Mouse (Mus musculus): ENCODE data around the gene Arhgap45.
A peak's percentile ranks its signal among the peaks of the same experiment; 100 is the strongest.
"Not testable (repeated sequence)": the region's sequence is repeated elsewhere in the genome, so short reads cannot be mapped to it uniquely, and the experiment has no call there.

The Arhgap45 gene

DNA sequence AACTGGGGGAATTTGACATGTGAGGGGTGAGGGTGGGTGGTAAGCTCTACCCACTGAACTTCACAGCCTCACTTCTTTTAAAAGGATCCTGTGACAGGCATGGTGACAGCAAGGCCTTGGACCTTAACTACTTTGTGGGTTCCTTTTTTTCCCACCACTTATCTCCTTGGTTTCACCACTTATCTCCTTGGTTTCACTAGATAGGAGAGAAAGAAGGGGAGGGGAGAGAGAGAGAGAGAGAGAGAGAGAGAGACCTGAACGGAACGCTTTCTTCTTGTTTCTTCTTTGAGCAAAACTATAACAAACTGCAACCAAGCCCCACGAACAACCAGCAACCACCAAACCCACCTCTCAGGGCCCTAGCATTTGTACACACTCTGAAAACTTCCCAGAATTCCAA lies 32.4 kb downstream of the Arhgap45 start:
- Histone ChIP-seq H3K27me3 (ENCODE audit: insufficient read depth, low read length) (no peaks in the 10 kb centered on the region), H3K36me3 (ENCODE audit: insufficient read depth, low read length) (peaks cover 8% of the 10 kb centered on the region; the same call in 1 of the 2 replicates), H3K4me1 (replicated peaks; ENCODE audit: low read depth, low read length) (peaks cover 81% of the 10 kb centered on the region), H3K4me3 (replicated peaks; ENCODE audit: low read length) (peak overlapping the region; percentile 77), H3K9me3 (ENCODE audit: low read length) (no peaks in the 10 kb centered on the region)
- TF ChIP-seq POU5F1 (IDR thresholded peaks at IDR 0.05; ENCODE audit: borderline replicate concordance, low read length): no peak
- no peak for TF ChIP-seq NANOG (IDR thresholded peaks at IDR 0.05; ENCODE audit: borderline replicate concordance, low read length)
- TF ChIP-seq CTCF (conservative IDR thresholded peaks at IDR 0.05; ENCODE audit: low read length): no peak

DNA sequence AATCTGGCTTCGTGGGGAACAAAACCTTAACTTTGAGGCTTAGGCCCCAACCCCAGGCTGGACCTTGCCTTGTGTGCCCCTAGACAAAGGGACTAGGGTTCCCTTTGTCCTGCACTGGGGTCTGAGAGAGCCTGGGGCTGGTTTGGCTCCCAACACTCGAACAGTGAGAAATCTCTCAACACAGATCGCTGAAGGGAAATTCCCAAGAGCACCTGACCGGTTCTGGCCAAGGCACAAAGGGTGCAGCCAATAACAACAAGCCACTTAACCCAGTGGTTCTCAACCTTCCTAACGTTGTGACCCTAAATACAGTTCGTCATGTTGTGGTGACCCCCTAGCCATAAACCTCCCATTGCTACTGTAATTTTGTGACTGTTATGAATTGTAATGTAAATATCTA lies 33.8 kb downstream of the Arhgap45 start:
- H3K9me3 ChIP-seq (ENCODE audit: low read length): no peaks in the 10 kb centered on the region
- TF ChIP-seq NANOG (IDR thresholded peaks at IDR 0.05; ENCODE audit: borderline replicate concordance, low read length) (no peak), POU5F1 (IDR thresholded peaks at IDR 0.05; ENCODE audit: borderline replicate concordance, low read length) (no peak), CTCF (conservative IDR thresholded peaks at IDR 0.05; ENCODE audit: low read length) (no peak)
- H3K27me3 ChIP-seq (ENCODE audit: insufficient read depth, low read length): no peaks in the 10 kb centered on the region
- peaks cover 82% of the 10 kb centered on the region for H3K4me1 ChIP-seq (replicated peaks; ENCODE audit: low read depth, low read length)
- peaks cover 20% of the 10 kb centered on the region for H3K36me3 ChIP-seq (ENCODE audit: insufficient read depth, low read length)
- peak overlapping the region; percentile 77 for H3K4me3 ChIP-seq (replicated peaks; ENCODE audit: low read length)

DNA sequence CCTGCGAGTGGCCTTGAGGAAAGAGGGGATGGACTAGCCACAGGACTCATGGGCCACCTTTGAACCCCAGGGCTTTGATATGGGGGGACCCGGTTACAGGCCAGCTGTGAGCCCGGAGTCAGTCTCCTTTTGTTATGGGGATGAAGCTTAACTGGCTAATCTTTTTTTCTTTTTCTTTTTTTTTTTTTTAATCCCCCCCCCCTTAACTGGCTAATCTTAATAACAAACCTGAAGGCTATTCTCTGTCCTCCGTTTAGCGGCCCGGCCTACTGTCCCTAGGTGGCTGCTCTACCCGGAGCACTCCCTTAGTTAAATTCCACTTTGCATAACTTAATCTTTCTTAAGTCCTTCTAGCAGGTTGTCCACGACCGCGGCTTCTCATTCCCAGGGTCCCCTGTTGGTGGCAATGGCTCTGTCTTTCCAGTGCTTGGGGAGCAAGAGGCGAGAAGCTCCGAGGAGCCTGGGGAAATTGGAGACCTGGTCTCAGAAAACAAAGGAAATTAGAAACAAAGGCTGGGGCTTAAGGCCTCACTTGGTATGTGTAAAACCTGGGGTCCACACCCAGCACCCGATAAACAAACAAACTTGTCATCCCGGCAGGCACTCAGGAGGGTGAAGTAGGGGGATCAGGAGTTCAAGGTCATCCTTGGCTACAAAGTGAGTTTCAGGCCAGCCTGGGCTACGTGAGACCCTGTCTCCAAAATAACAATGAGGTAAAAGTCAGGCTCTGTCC lies 34.6 kb downstream of the Arhgap45 start:
- Histone ChIP-seq H3K36me3 (ENCODE audit: insufficient read depth, low read length) (peaks cover 28% of the 10 kb centered on the region), H3K27me3 (ENCODE audit: insufficient read depth, low read length) (no peaks in the 10 kb centered on the region), H3K4me3 (replicated peaks; ENCODE audit: low read length) (peak overlapping the region; percentile 77), H3K4me1 (replicated peaks; ENCODE audit: low read depth, low read length) (peaks cover 82% of the 10 kb centered on the region), H3K9me3 (ENCODE audit: low read length) (no peaks in the 10 kb centered on the region)
- peak; percentile 64 for TF ChIP-seq NANOG (IDR thresholded peaks at IDR 0.05; ENCODE audit: borderline replicate concordance, low read length)
- peak; percentile 53; the same call in 1 of the 2 replicates for TF ChIP-seq POU5F1 (IDR thresholded peaks at IDR 0.05; ENCODE audit: borderline replicate concordance, low read length)
- no peak for TF ChIP-seq CTCF (conservative IDR thresholded peaks at IDR 0.05; ENCODE audit: low read length)

DNA sequence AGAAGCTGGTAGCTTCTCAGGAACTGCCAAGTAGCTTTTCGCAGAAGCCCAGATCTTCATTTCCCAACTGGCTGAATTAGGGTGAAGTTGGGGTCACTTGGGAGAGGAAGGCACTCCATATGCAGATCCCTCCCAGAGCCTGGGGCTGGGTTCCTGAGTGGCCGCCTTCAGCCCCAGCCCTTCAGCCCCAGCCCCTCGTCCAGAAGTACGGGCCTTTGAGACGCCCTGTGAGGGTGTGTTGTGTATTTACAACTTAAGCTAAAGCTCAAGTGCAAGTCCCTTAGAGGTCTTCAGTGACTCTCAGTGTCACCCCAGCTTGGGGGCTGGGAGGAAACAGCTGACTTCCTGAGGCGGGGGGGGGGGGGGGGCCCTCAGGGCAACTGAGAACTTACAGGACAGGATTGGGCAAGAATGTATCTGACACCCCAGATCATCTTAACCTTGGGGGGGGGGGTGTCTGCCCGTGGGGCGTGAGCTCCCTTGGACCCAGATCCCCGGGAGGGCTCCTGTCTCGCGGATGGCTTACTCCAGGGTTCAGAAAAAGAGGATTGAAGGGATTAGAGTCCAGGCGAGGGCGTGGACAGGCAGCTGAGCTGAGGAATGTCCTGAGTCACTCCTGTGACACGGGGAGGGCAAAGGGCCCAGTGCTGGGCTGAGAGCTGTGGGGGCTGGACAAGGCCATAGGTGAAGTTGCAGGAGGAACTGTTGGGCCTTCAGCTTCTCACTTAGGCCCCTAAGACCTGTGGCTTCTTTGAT lies 35.3 kb downstream of the Arhgap45 start:
- H3K27me3 ChIP-seq (ENCODE audit: insufficient read depth, low read length): no peaks in the 10 kb centered on the region
- TF ChIP-seq NANOG (IDR thresholded peaks at IDR 0.05; ENCODE audit: borderline replicate concordance, low read length) (no peak), CTCF (conservative IDR thresholded peaks at IDR 0.05; ENCODE audit: low read length) (no peak), POU5F1 (IDR thresholded peaks at IDR 0.05; ENCODE audit: borderline replicate concordance, low read length) (no peak)
- H3K4me1 ChIP-seq (replicated peaks; ENCODE audit: low read depth, low read length): peaks cover 81% of the 10 kb centered on the region
- peaks cover 36% of the 10 kb centered on the region for H3K36me3 ChIP-seq (ENCODE audit: insufficient read depth, low read length)
- H3K4me3 ChIP-seq (replicated peaks; ENCODE audit: low read length): peak overlapping the region; percentile 77
- H3K9me3 ChIP-seq (ENCODE audit: low read length): no peaks in the 10 kb centered on the region

DNA sequence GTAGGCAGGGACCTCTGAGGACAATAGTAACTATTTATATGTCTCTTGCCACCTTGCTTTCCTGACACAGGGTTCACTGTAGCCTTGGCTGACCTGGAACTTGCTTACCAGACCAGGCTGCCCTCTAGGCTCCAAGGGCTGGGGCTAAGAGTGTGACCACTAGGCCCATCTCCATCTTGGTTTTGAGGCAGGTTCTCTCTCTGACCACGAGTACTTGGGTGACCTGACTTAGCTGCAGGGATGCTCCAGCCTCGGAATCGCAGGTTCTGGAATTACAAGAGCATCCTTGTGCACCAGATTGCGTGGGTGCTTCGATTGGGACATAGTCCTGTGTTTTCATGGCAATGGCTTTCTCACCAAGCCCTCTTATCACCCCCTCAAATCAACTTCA lies 35.9 kb downstream of the Arhgap45 start:
- H3K27me3 ChIP-seq (ENCODE audit: insufficient read depth, low read length): no peaks in the 10 kb centered on the region
- no peaks in the 10 kb centered on the region for H3K9me3 ChIP-seq (ENCODE audit: low read length)

DNA sequence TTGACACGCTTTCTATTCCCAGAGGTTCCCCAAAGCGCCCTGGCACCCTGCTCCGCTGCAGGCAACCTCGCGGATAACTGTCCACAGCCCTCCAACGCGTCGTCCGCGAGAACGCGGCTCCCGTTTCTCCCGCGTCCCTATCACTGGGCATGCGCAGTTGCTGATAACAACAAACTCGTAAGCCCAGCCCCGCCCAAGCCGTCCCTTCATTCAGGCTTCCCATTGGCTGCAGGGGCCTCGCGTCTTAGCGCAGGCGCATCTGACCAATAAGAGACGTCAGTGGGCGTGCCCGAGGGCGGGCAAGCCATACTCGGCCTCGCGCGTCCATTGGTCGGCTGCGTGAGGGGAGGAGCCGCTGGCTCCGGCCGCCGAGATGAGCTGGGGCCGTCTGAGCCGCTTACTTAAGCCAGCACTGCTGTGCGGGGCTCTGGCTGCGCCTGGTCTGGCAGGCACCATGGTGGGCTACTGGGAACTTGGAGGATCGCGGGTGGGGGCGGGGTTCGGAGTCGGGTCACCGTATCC lies 36.9 kb downstream of the Arhgap45 start:
- Histone ChIP-seq H3K4me3 (replicated peaks; ENCODE audit: low read length) (peak overlapping the region; percentile 93), H3K4me1 (replicated peaks; ENCODE audit: low read depth, low read length) (peaks cover 81% of the 10 kb centered on the region), H3K9me3 (ENCODE audit: low read length) (no peaks in the 10 kb centered on the region), H3K36me3 (ENCODE audit: insufficient read depth, low read length) (peaks cover 51% of the 10 kb centered on the region), H3K27me3 (ENCODE audit: insufficient read depth, low read length) (no peaks in the 10 kb centered on the region)
- TF ChIP-seq CTCF (conservative IDR thresholded peaks at IDR 0.05; ENCODE audit: low read length) (no peak), POU5F1 (IDR thresholded peaks at IDR 0.05; ENCODE audit: borderline replicate concordance, low read length) (no peak), NANOG (IDR thresholded peaks at IDR 0.05; ENCODE audit: borderline replicate concordance, low read length) (no peak)

More for the DNA sequence above, 35.9 kb downstream of the Arhgap45 start:
- Histone ChIP-seq H3K4me3 (replicated peaks; ENCODE audit: low read length) (peak overlapping the region; percentile 77), H3K4me1 (replicated peaks; ENCODE audit: low read depth, low read length) (peaks cover 81% of the 10 kb centered on the region), H3K36me3 (ENCODE audit: insufficient read depth, low read length) (peaks cover 42% of the 10 kb centered on the region)
- TF ChIP-seq NANOG (IDR thresholded peaks at IDR 0.05; ENCODE audit: borderline replicate concordance, low read length) (no peak), POU5F1 (IDR thresholded peaks at IDR 0.05; ENCODE audit: borderline replicate concordance, low read length) (no peak), CTCF (conservative IDR thresholded peaks at IDR 0.05; ENCODE audit: low read length) (no peak)

DNA sequence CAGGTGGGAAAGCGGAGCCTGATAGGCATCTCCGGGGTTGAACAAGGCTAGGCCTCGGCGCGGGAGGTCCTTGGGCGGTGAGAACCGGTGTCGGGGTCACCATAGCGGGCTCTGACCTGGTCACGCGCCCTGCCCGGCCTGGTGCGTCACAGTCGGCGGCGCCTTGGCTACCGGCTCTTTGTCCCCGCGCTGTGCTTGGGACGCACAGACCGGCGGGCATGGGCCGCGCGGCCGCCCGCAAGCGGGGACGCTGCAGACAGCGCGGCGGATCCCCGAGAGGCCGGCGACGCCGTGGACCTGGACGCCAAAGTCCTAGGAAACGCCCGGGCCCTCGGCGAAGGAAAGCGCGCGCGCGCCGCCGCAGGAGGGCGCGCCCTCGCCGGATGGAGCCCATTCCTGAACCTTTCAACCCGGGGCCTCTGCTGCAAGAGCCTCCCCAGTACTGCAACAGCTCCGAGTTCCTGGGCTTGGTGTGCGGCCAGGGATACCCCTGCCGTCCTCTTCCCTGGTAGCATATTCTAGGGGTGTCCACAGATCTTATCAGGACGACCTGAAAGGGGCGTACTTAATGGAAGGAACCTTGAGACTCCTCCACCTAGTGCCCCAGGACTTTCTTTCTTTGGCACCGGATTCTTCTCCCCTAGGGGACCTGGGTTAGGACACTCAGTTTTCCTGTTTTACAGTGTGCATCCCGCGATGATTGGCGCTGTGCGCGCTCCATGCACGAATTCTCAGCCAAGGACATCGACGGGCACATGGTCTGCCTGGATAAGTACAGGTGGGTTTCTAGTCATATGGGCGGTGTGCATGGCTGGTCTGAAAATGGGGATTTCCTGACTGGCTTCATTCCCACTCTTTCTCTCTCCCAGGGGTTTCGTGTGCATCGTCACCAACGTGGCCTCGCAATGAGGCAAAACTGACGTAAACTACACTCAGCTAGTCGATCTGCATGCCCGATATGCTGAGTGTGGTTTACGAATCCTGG lies 37.7 kb downstream of the Arhgap45 start:
- H3K27me3 ChIP-seq (ENCODE audit: insufficient read depth, low read length): no peaks in the 10 kb centered on the region
- H3K36me3 ChIP-seq (ENCODE audit: insufficient read depth, low read length): peaks cover 59% of the 10 kb centered on the region
- H3K9me3 ChIP-seq (ENCODE audit: low read length): no peaks in the 10 kb centered on the region
- TF ChIP-seq POU5F1 (IDR thresholded peaks at IDR 0.05; ENCODE audit: borderline replicate concordance, low read length) (no peak), CTCF (conservative IDR thresholded peaks at IDR 0.05; ENCODE audit: low read length) (no peak), NANOG (IDR thresholded peaks at IDR 0.05; ENCODE audit: borderline replicate concordance, low read length) (no peak)
- H3K4me3 ChIP-seq (replicated peaks; ENCODE audit: low read length): peak overlapping the region; percentile 93
- H3K4me1 ChIP-seq (replicated peaks; ENCODE audit: low read depth, low read length): peaks cover 81% of the 10 kb centered on the region

DNA sequence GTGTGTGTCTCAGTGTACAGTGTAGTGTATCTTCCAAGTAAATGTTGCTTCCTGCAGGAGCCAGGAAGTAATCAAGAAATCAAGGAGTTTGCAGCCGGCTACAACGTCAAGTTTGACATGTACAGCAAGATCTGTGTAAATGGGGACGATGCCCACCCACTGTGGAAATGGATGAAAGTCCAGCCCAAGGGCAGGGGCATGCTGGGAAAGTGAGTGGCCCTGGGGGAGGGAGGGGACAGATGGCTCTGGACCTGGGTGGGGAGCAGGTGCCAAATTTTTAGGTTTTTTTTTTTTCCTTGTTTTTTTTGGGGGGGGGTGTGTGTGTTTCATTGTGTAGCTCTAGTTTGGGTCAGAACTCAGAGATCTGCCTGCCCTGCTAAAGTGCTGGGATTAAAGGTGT lies 38.5 kb downstream of the Arhgap45 start:
- peak overlapping the region; percentile 93 for H3K4me3 ChIP-seq (replicated peaks; ENCODE audit: low read length)
- H3K9me3 ChIP-seq (ENCODE audit: low read length); H3K27me3 ChIP-seq (ENCODE audit: insufficient read depth, low read length): not testable (repeated sequence)
- peaks cover 77% of the 10 kb centered on the region for H3K4me1 ChIP-seq (replicated peaks; ENCODE audit: low read depth, low read length)
- peaks cover 63% of the 10 kb centered on the region for H3K36me3 ChIP-seq (ENCODE audit: insufficient read depth, low read length)
